Mouse (Mus musculus): ENCODE measurements at regions not wholly inside any gene's neighbourhood (a gene's known extent, or its start where the extent isn't known, plus 50 kb on each side); places are given as distances from the start of the nearest gene placed in this dataset.

GRCm38 (mm10) chr8:92732229-92732628 is 58.1 kb downstream of the Irx6 start:
- no peak for DNase-seq

GRCm38 (mm10) chr8:92735646-92736045 is 61.6 kb downstream of the Irx6 start:
- DNase-seq: no peak

GRCm38 (mm10) chr8:92738080-92738479 is 64.0 kb downstream of the Irx6 start:
- DNase-seq: no peak

- DNase-seq: no peak
Measured at GRCm38 (mm10) chr8:92740286-92740808, 66.3 kb downstream of the Irx6 start.

- DNase-seq: no peak
Measured at GRCm38 (mm10) chr8:92741836-92742235, 67.7 kb downstream of the Irx6 start.

- no peak for DNase-seq
Measured at GRCm38 (mm10) chr8:92743108-92743507, 69.0 kb downstream of the Irx6 start.

GRCm38 (mm10) chr8:92747086-92747485 is 73.0 kb downstream of the Irx6 start:
- no peak for DNase-seq

- no peak for DNase-seq
Measured at GRCm38 (mm10) chr8:92747951-92748350, 73.9 kb downstream of the Irx6 start.

GRCm38 (mm10) chr8:92759848-92760247 is 67.2 kb upstream of the Mmp2 start:
- DNase-seq: no peak

GRCm38 (mm10) chr8:92760933-92761332 is 66.2 kb upstream of the Mmp2 start:
- no peak for DNase-seq

GRCm38 (mm10) chr8:92761959-92762600 is 65.0 kb upstream of the Mmp2 start:
- DNase-seq: no peak

- peak; percentile 16 for DNase-seq
Measured at GRCm38 (mm10) chr8:92771856-92772650, 55.0 kb upstream of the Mmp2 start.

- no peak for DNase-seq
Measured at GRCm38 (mm10) chr8:92772826-92773225, 54.3 kb upstream of the Mmp2 start.

- no peak for DNase-seq
Measured at GRCm38 (mm10) chr8:92775186-92775585, 51.9 kb upstream of the Mmp2 start.

- no peak for DNase-seq
Measured at GRCm38 (mm10) chr8:92777106-92777505, 50.0 kb upstream of the Mmp2 start.
